Mouse (Mus musculus) stomach, postnatal 0 days (tissue): Measurements from ENCODE around the gene Dlx4.

ENCODE experiments used
- CTCF ChIP-seq: IDR thresholded peaks from 2 replicates; pipeline ENCODE4 v1.5.1; 2016; ENCODE audit warnings: antibody characterized with exemption, low read depth, mild to moderate bottlenecking, moderate library complexity
- EP300 ChIP-seq: optimal IDR thresholded peaks from 2 replicates; pipeline ENCODE3; 2016; ENCODE audit warnings: antibody characterized with exemption

DNA sequence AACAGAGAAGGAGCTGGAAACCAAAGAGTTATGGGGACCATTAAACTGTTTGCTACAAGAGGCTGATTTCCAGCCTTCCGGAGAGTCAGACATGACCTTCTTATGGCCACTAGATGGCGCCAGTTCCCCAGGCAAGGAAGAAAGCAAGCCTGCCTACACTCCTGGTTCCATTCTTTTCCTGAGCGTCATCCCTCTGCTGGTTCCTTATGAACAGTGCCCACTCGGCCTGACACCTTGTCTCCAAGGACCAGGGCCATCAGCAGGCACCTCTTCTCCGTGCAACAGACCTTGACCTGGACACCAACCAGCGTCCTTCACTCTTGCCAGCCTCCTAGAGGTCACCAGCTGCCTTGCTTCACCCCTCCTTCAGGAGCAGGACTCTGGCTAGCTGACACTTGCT, 29.0 kb downstream of the Dlx4 start:
- TF ChIP-seq CTCF: peak; percentile 98
- no peak for TF ChIP-seq EP300
